Mouse (Mus musculus) embryonic facial prominence, embryonic 10.5 days (tissue): Measurements from ENCODE around the gene Lgalsl. TPM values are rescaled to one million over a fixed set of nuclear protein-coding genes. Genes with fewer than 3 reads are reported as not detected.

Experiments
- polyA plus RNA-seq: library from polyadenylated mRNA; unstranded; fragments of >200 nt; fragmentation: Nextera tagmentation; extraction: Ambion mirVana; gene quantifications from 2 replicates; pipeline ENCODE4 v1.2.1, GENCODE M21; 2016

Gene Lgalsl
- polyA plus RNA-seq, 1 experiment from 2014 or later, result 30.2 TPM

Other genes with a start within 250 kb of the Lgalsl start
- gene Aftph, start 89.5 kb downstream of the Lgalsl start, polyA plus RNA-seq, result 17.6 and 18.6 TPM in 2 replicates